Mouse (Mus musculus) limb, embryonic 12.5 days (tissue): Measurements from ENCODE around the gene Eif4g3. TPM values are rescaled to one million over a fixed set of nuclear protein-coding genes. Genes with fewer than 3 reads are reported as not detected.

Source experiments
- ATAC-seq: fragments of 200-750 bp; cut with Nextera tagmentation; 2 replicates; pipeline ENCODE4 v1.8.0; 2017; ENCODE audit warnings: low read depth, moderate TSS enrichment; ENCODE audit not compliant: insufficient number of reproducible peaks, insufficient read depth, low FRiP score, low TSS enrichment
- H3K27ac ChIP-seq: fragments of 300-500 bp; sonication (generic); 2 replicates; pipeline ENCODE4 v1.5.1; 2016; ENCODE audit warnings: mild to moderate bottlenecking, moderate library complexity
- H3K27me3 ChIP-seq: fragments of 300-500 bp; sonication (generic); 2 replicates; pipeline ENCODE4 v1.6.1; 2016; ENCODE audit warnings: mild to moderate bottlenecking, moderate library complexity
- H3K36me3 ChIP-seq: fragments of 300-500 bp; sonication (generic); 2 replicates; pipeline ENCODE4 v1.6.1; 2016; ENCODE audit warnings: mild to moderate bottlenecking, moderate library complexity
- H3K4me1 ChIP-seq: fragments of 300-500 bp; sonication (generic); replicated peaks from 2 replicates; pipeline ENCODE4 v1.6.1; 2016
- H3K4me2 ChIP-seq: fragments of 300-500 bp; sonication (generic); 2 replicates; pipeline ENCODE4 v1.6.1; 2016; ENCODE audit warnings: mild to moderate bottlenecking, moderate library complexity
- H3K4me3 ChIP-seq: fragments of 300-500 bp; sonication (generic); replicated peaks from 2 replicates; pipeline ENCODE4 v1.5.1; 2016; ENCODE audit warnings: mild to moderate bottlenecking
- H3K9ac ChIP-seq: fragments of 300-500 bp; sonication (generic); replicated peaks from 2 replicates; pipeline ENCODE4 v1.6.1; 2016; ENCODE audit warnings: mild to moderate bottlenecking, moderate library complexity
- H3K9me3 ChIP-seq: fragments of 300-500 bp; sonication (generic); 2 replicates; pipeline ENCODE4 v1.6.1; 2016; ENCODE audit warnings: mild to moderate bottlenecking, moderate library complexity
- WGBS: fragments of 180-500 bp; shearing (Covaris S2); methylation state at CpG from one replicate; pipeline ENCODE4 v1.1.7; 2016; 5-methylcytosine and 5-hydroxymethylcytosine counted together
- polyA plus RNA-seq: library from polyadenylated mRNA; unstranded; fragments of >200 nt; fragmentation: Nextera tagmentation; extraction: Ambion mirVana; gene quantifications from 2 replicates; pipeline ENCODE4 v1.2.1, GENCODE M21; 2016

Gene Eif4g3
- polyA plus RNA-seq, 1 experiment from 2014 or later: 48.2 TPM

DNA sequence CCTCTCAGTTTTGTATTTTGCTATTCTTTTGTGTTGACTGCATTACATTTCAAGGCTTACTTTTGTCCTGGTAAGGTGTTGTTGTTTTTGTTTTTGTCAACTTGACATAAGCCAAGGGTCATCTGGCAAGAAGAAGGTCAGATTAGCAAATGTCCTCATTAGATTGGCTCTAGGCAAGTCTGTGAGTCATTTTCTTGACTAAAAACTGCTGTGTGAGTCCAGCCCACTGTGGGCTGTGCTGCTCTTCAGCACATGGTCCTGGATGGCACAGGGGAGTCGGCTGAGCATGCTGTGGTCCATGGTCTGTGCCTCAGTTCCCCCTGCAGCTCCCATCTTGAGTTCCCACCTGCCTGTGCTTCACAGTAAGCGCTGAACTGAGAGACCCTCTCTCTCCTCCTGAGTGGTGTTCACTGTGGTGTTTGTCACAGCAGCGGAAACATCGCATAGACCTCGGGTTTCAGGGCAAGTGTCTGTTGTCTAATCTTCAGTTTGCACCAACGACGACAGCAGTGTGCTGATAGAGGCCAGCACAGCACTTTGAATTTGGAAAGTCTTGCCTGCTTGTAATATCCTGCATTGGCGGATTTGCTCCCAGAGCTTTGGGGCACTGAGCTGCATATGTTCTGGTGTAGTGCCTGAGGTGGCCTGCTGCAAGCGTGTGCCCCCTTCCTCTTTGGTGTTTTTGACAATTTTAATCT lies 30.7 kb downstream of the Eif4g3 start:
- H3K27me3 ChIP-seq: no peaks in the 10 kb centered on the region
- 90% methylated on average over 9 of the region's 9 CpGs for WGBS
- no peak overlapping the region for H3K9ac ChIP-seq
- H3K27ac ChIP-seq: no peak overlapping the region
- H3K4me3 ChIP-seq: no peak overlapping the region
- peaks cover 11% of the 10 kb centered on the region for H3K4me1 ChIP-seq
- no peak for ATAC-seq
- H3K4me2 ChIP-seq: no peak overlapping the region
- H3K36me3 ChIP-seq: peaks cover 64% of the 10 kb centered on the region
- no peaks in the 10 kb centered on the region for H3K9me3 ChIP-seq

DNA sequence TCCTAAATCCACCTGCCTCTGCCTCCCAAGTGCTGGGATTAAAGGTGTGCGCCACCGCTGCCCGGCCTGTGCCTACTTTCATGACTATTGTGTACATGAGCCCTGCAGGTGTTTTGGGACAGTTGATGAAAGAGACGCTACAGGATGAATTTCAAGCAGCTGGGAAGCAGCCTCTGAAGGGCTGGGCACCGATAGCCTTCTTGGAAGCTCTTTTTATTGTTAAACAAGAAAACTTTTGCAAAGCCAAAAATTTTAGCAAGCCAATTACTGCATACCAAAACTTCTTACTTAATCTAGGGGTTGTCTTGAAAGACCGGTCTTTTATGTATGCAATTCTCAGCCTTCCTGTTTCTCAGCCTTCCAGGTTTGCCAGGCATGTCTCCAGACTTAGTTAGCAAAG lies 36.3 kb downstream of the Eif4g3 start:
- H3K27ac ChIP-seq: no peak overlapping the region
- ATAC-seq: no peak
- H3K36me3 ChIP-seq: peaks cover 88% of the 10 kb centered on the region

DNA sequence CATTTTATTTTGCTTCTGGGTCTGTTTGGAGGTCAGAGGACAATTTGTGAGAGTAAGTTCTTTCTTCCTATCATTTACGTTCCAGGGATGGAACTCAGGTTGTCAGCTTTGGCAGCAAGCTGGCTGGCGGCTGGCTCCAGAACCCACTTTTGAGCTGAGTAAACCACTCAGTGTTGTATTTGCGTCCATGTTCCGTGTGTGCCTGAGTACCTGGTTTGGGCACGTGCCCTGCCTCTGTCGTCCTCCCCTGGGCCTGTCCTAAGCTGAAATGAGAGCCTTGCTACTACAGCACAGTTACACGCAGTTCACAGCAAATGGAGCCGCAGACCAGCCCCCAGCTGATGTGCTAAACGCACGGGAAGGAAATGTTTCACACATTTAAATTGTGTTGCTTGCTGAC lies 39.0 kb downstream of the Eif4g3 start:
- Histone ChIP-seq H3K9ac (no peak overlapping the region), H3K9me3 (no peaks in the 10 kb centered on the region), H3K4me3 (no peak overlapping the region), H3K4me2 (no peak overlapping the region), H3K27ac (no peak overlapping the region), H3K4me1 (peaks cover 5% of the 10 kb centered on the region), H3K27me3 (no peaks in the 10 kb centered on the region), H3K36me3 (peaks cover 87% of the 10 kb centered on the region)
- ATAC-seq: no peak
- 96% methylated on average over 10 of the region's 10 CpGs for WGBS

More for the DNA sequence above, 36.3 kb downstream of the Eif4g3 start:
- Histone ChIP-seq H3K4me3 (no peak overlapping the region), H3K4me2 (no peak overlapping the region), H3K4me1 (no peaks in the 10 kb centered on the region), H3K9me3 (no peaks in the 10 kb centered on the region), H3K9ac (no peak overlapping the region), H3K27me3 (no peaks in the 10 kb centered on the region)
- WGBS: 87% methylated on average over 6 of the region's 6 CpGs

DNA sequence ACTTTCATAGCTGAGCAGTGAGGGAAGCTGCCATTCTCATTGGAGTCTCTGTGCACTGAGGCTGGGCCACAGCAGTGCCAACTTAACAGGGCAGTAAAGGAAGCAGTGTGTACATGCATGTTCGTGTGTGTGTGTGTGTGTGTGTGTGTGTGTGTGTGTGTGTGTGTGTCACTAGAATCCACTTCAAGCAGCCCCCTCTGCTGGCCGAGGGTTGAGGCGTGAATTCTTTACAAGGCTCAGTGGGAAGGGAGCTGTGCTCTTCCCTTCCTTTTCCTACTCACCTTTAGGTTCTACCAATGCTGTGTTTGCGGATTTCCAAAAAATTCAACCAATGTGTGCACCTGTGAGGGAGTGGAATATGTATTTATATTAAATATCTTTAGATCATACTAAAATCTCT lies 41.0 kb downstream of the Eif4g3 start:
- no peaks in the 10 kb centered on the region for H3K27me3 ChIP-seq
- no peak for ATAC-seq
- H3K36me3 ChIP-seq: peaks cover 75% of the 10 kb centered on the region
- no peak overlapping the region for H3K4me3 ChIP-seq
- no peaks in the 10 kb centered on the region for H3K9me3 ChIP-seq
- no peak overlapping the region for H3K9ac ChIP-seq
- peaks cover 13% of the 10 kb centered on the region for H3K4me1 ChIP-seq
- no peak overlapping the region for H3K27ac ChIP-seq
- H3K4me2 ChIP-seq: no peak overlapping the region
- 87% methylated on average over 4 of the region's 4 CpGs for WGBS

DNA sequence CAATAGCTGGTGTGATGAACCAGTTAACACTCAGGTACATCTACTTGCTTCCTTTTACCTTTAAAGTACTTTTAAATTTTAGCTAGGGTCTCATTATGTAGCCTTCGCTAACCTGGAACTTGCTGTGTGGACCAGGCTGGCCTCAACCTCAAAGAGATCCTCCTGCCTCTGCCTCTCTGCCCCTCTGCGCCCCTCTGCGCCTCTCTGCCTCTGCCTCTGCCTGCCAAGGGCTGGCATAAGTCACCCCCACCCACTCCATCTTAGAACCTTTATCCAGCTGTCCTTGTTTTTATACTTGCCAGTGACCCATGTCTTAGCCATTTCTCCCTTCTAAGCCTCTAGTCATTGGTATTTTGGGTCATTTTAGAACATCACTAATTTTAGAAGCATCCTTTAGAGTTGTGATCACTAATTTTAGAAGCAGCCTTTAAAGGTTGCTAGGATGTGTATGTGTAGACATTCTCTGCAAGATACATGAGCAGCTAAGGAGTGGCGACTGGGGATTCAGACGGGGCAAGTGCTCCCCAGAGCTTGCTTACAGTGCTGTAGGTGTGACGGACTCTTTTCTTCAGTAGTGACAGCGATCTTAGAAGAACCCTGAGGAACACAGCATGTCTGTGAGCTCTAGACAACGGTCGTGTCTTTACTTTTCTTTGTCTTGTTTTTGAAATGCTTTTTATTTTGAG lies 42.8 kb downstream of the Eif4g3 start:
- WGBS: 92% methylated on average over 9 of the region's 9 CpGs

DNA sequence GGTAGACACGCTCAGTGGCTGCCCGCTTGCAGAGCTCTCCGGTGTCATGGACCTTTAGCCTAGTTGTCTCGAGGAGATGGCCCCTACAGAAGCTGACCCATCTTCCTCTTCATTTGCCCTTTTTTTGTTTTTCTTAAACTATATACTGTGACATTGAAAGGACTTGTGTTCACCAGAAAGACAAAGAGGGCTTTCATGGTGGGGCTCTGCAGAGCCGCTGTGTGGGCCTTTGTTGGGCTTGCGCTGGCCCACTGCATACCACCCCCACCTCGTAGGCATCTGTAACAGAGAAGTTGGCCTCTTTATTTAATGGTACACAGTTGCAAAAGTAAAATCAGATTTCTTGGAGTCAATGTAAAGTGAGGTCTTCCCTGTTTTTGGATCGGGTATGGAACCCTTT lies 44.3 kb downstream of the Eif4g3 start:
- Histone ChIP-seq H3K27me3 (no peaks in the 10 kb centered on the region), H3K36me3 (peaks cover 77% of the 10 kb centered on the region), H3K4me3 (no peak overlapping the region), H3K9me3 (no peaks in the 10 kb centered on the region), H3K9ac (no peak overlapping the region), H3K4me1 (peaks cover 13% of the 10 kb centered on the region), H3K27ac (peak overlapping the region; percentile 82), H3K4me2 (no peak overlapping the region)
- WGBS: 81% methylated on average over 8 of the region's 8 CpGs
- ATAC-seq: no peak

More for the DNA sequence above, 42.8 kb downstream of the Eif4g3 start:
- no peaks in the 10 kb centered on the region for H3K9me3 ChIP-seq
- no peak overlapping the region for H3K27ac ChIP-seq
- H3K4me3 ChIP-seq: no peak overlapping the region
- H3K36me3 ChIP-seq: peaks cover 79% of the 10 kb centered on the region
- no peak overlapping the region for H3K4me2 ChIP-seq
- peaks cover 13% of the 10 kb centered on the region for H3K4me1 ChIP-seq
- no peaks in the 10 kb centered on the region for H3K27me3 ChIP-seq
- no peak for ATAC-seq
- H3K9ac ChIP-seq: no peak overlapping the region

DNA sequence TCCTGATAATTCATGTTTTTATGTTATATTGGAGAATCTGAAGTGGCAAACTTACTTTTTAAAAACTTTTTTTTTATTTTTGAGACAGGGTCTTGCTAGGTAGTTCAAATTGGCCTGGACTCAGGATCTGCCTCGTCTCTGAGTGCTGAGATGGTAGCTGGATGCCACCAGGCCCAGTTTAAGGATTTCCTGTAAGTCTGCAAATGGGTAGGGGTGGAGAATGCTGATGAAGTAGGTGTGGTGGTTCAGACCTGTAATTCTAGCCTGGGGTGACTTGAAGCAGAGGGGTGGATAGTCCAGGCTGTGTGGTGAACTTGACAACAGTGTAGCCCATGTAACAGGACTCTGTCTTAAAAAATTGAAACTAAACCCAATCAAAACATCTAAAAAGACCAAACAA lies 45.1 kb downstream of the Eif4g3 start:
- H3K27me3 ChIP-seq: no peaks in the 10 kb centered on the region
- H3K36me3 ChIP-seq: peaks cover 73% of the 10 kb centered on the region
- no peak overlapping the region for H3K4me2 ChIP-seq
- ATAC-seq: no peak
- no peak overlapping the region for H3K9ac ChIP-seq
- H3K9me3 ChIP-seq: no peaks in the 10 kb centered on the region
- peaks cover 13% of the 10 kb centered on the region for H3K4me1 ChIP-seq
- H3K4me3 ChIP-seq: no peak overlapping the region
- H3K27ac ChIP-seq: no peak overlapping the region
- WGBS: 83% methylated on average over 1 of the region's 1 CpGs

DNA sequence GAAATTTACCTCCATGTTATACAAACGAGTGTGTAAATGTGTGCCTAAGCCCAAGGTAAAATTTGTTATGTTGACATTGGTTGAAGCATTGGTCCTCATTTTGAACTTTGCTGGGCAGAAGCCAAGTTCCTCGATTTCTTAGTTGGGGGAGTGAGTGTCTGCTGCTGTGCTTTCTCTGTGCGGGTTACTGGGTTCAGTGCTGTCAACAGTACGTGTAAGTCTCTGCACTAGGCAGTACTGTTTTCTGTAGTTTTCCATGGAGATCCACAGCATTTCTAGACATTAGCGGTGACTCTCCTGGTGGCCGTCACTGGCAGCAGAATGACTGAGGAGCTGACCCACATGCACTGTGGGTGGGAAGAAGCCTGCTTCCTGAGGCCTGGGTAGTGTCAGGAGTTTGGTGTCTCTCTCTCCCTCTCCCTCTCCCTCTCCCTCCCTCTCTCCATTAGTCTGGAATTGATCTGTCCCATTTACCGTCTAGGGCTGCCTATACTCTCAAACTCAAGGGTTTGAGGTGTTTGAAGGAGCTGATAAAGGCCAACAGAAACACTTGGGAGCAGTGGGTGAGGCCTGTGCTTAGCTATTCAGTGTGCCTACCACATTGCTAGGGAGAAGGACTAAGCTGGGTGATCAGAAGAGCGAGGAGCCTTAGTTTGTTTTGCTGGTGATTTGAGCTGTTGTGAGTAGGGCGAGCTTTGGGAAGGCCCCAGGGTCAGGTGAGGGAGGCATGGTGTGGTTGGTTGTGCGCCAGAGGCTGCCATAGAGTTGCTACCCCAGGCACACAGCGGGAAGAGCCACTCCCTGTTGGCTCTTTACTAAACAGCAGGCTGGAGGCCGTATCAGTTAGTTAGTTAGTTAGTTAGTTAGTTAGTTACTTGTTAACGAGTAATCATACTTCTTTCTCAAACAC lies 45.8 kb downstream of the Eif4g3 start:
- peaks cover 66% of the 10 kb centered on the region for H3K36me3 ChIP-seq
- no peak for ATAC-seq
- H3K4me2 ChIP-seq: no peak overlapping the region
- H3K9me3 ChIP-seq: no peaks in the 10 kb centered on the region
- 76% methylated on average over 13 of the region's 13 CpGs for WGBS
- H3K4me3 ChIP-seq: no peak overlapping the region
- H3K27me3 ChIP-seq: no peaks in the 10 kb centered on the region
- H3K27ac ChIP-seq: peak overlapping the region; percentile 45; the same call in 1 of the 2 replicates
- peaks cover 13% of the 10 kb centered on the region for H3K4me1 ChIP-seq
- no peak overlapping the region for H3K9ac ChIP-seq

DNA sequence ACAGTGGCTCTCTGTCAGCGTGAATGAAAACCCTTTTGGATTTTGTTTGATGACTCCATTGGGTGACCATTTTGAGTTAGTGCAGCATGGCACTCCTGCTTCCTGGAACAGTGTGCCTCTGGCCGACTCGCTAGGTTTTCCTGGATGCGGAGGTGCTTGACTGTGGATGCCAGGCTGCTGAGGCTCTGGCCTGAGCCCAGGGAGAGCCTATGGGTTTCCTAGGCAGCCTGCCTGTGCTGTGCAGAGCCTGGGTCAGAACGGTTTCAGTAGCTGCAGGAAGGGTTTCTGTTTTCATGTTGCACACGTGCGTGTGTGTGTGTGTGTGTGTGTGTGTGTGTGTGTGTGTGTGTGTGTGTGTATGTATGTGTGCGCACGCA lies 46.4 kb downstream of the Eif4g3 start:
- Histone ChIP-seq H3K36me3 (peaks cover 63% of the 10 kb centered on the region), H3K27me3 (no peaks in the 10 kb centered on the region), H3K4me3 (no peak overlapping the region), H3K27ac (no peak overlapping the region; the same call in 1 of the 2 replicates), H3K9ac (no peak overlapping the region), H3K4me2 (no peak overlapping the region), H3K4me1 (peaks cover 13% of the 10 kb centered on the region), H3K9me3 (no peaks in the 10 kb centered on the region)
- ATAC-seq: no peak
- 84% methylated on average over 9 of the region's 9 CpGs for WGBS

DNA sequence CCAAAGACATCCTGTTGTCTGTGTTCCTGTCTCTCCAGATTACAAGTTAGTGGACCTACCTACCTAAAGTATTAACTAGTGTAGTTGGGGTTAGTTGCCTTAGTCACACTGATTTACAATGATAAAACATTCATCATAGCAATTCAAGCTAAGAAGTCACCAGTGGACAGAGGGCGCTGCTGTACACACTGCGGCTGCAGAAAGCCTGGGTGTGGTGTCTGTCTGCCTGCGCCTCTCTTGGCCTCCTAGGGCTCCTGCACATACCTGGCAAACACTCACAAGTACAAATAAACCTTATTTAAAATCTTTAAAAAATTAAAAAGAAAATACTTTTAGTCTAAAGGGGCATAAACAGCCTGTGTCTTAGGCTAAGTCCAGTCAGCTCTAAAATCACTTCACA lies 47.8 kb downstream of the Eif4g3 start:
- WGBS: 90% methylated on average over 3 of the region's 3 CpGs
- no peak overlapping the region for H3K4me3 ChIP-seq
- H3K9ac ChIP-seq: no peak overlapping the region
- no peaks in the 10 kb centered on the region for H3K27me3 ChIP-seq
- no peak overlapping the region for H3K27ac ChIP-seq
- H3K36me3 ChIP-seq: peaks cover 65% of the 10 kb centered on the region
- H3K4me1 ChIP-seq: peaks cover 13% of the 10 kb centered on the region
- ATAC-seq: no peak
- H3K4me2 ChIP-seq: no peak overlapping the region
- H3K9me3 ChIP-seq: peaks cover 8% of the 10 kb centered on the region; the same call in 1 of the 2 replicates
